Mouse (Mus musculus) natural killer cell, adult 2 months (primary cell): ENCODE data around the gene Spryd3.

Experiments
- DNase-seq, 2 experiments: peaks; one replicate each; pipeline ENCODE4 v3.0.0; 2022; ENCODE audit warnings: low spot score in 2 of 2

Spryd3 gene

GRCm38 (mm10) chr15:102146882-102147281 lies 10.8 kb upstream of the Spryd3 start:
- peak in 1 of 2 experiments; percentile 45 for DNase-seq

DNA sequence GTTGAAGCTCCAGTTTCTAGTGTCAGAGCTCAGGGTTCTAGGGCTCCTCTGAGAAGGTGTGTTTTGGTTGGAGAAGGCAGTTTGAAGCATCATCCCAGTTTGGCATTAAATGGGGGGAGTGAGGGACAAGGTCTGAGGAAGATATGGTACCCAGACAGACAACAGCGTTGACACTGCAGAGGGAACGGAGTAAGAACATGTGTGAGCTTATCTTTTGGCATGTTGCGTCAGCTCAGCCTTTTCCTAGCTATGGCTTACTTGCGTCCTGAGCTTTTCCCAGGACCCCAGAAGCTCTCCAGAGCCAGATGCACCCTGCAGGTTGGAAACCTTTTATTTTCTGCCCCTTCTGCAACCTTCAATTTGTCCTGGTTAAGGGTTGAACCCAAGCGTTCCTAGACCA lies 10.1 kb upstream of the Spryd3 start:
- DNase-seq: no peak

DNA sequence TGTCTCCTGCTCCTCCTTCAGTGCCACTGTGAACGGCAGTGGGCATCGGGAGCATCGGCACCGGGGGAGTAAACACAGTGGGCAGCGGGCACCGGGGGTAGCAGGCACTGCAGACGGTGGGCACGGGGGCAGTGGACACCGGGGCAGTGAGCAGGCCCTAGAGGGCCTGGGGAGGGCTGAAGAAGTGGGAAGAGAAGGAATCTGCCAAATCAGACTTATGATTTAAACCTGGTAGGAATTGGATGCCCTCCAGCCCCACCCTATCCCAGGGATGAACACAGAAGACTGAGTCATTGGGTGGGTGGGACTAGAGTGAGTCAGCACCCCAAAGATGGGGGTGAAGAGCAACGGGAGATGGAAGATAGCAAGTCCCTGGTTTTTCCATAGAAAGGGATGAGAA lies 9.3 kb upstream of the Spryd3 start:
- DNase-seq: no peak

DNA sequence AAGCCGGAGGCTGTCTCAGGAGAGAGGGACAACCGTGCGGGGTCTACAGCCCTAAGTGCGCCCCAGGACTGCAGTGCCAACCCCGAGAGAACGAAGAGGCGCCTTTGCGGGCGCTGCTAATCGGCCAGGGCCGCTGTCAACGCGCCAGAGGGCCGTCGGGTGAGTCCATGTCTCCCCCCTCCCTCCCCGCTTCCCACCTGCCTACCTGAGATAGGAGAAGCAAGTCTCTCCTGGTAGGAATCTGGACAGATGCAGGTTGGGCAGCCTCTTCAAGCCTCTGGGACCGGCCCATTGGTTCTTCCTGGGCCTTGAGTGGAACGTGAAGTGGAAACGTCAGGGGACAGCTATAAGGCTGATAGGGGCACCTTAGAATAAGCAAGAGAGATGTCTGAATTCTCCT lies 8.7 kb upstream of the Spryd3 start:
- no peak for DNase-seq

DNA sequence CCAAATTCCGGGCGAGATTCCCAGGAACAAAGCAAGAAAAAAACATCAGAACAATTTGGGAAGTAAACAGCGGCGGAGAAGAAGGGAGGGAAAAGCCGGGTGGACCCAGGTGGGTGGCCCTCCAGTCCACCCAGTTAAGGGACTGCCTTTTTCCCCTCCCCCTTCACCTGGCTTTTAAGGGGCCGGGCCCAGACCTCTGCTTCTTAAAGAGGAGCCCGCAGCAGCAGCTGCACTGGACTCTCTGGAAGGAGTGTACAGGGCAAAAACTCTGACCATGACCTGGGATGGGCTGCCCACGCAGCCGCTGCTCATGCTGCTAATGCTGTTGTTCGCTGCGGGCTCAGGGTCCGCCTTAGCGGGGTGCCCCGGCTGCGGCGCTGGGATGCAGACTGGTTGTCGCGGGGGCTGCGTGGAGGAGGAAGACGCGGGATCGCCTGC lies 8.3 kb upstream of the Spryd3 start, which contains the start of gene Igfbp6:
Gene Igfbp6, plus strand, starts transcription at position 89 of the 438 bp plus-strand sequence.
- DNase-seq: no peak

DNA sequence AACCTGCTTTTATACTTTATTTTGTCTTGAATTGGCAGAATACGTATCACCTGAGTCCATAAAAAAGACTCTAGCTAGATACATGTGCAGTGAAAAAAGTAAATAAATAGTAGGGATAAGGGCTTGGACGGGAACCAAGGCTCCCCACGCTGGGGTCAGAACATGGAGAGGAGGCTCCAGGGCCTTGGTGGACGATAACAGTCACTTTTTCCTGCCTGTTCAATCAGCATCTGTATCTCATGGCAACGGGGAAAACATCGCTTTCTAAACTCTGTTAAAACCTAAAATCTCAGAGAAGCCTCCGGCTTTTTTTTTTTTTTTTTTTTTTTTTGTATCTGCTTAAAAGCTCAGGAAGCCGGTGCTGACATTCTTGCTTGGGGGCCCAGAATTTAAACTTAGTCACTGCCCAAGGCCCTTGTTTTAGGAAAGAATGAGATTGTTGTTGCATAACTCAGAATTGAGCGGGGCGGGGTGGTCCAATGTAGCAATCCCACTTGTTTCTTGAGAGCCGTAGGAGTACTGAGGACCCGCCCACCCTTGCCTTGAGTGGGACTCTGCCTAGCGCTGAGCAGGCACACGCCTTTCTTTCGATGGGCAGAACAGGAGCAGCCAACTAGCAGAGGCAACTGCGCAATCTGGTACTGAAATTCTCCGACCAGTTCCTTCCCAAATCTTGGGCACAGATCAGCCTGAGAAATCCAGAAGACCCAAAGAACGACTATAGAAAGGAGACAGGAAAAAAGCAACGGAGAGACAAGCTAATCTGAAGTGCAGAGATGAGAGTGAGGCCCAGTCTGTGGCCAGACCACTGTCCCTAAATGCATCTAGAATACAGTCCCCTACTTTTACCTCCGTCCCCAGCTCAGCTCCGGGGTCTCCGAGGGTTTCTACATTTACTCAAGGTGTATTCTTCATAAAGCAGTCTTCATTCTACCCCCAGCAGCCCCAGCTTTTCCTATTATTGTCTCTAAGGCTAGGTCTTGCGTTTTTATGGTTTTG lies 7.2 kb upstream of the Spryd3 start:
- DNase-seq: no peak

GRCm38 (mm10) chr15:102141120-102141519 lies 5.1 kb upstream of the Spryd3 start:
- DNase-seq: no peak

DNA sequence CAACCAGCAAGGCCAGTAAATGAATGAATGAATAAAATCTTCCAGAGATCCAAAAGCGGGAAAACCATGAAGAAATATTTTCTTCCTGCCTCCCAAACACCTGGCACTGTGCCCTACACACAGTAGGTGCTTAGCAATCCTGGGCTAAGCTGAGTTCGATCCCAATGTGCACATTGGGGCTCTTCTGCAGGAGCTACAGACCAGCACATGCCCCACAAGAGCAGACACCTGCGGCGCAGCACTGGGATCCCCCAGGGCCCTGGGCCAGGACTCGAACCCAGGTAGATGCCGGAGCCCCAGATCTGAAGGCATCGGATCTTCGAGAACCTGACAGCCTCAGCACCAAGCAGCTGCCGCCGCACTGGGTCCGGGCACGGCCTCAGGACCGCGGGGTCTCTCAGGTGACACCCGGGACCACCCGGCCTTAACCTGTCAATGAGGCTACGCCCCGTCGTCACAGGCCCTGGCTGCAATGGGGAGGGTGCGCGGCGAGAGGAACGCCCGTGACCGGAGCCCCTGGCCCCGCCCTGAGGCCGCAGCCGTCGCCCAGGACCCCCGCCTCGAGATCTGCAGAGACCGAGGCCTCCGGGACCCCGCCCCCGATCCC lies 409 bp downstream of the Spryd3 start:
- DNase-seq: no peak

DNA sequence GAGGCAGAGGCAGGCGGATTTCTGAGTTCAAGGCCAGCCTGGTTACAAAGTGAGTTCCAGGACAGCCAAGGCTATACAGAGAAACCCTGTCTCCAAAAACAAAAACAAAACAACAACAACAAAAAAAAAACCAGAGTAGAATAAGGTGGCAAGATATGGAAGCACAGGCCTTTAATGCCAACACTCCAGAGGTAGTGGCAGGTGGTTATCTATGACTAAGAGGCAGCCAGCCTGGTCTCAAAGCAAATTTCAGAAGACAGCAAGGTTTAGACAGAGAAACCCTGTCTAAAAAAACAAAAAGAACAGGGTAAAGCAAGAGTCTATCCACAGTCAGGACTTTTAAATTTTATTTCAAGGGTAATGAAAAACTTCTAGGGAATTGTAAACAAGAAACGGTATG lies 1.3 kb downstream of the Spryd3 start:
- DNase-seq: no peak

DNA sequence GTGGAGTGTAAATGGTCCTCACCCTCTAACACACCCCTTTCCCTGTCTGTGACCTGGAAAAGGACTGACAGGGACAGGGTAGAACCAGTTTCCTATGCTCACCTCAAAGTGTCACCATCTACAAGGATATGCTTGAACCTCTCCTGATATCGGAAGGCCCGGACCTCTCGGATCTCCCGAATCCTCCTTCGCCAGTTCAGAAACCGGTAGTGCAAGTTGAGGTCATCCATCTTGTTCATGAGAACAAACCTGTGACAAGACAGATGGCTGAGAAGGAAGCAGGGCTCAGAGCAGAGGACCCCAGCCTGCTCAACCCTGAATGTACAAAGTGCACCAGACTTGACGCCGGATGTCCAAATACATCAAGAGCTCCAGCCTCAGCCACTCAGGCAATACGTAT lies 2.7 kb downstream of the Spryd3 start:
- no peak for DNase-seq

DNA sequence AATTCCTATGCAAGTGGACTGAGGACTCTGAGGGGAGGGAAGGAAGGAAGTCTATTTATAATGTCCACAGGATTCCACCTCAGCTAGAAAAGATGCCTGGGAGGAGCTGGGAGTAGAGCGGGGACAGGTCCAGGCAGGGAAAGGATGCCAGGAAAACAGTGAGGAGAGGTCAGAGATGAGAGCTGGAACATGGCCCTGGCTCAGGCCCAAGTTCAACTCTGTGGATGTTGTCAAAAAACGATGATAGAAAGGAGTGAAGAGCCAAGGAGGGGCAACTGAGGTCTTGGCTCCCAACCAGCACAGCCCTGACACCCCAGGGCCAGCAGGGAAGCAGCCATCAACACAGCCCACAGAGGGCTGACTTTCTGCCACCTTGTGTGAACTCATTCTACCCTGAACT lies 9.7 kb downstream of the Spryd3 start:
- DNase-seq: no peak

GRCm38 (mm10) chr15:102120530-102120929 lies 15.5 kb downstream of the Spryd3 start:
- DNase-seq: no peak

DNA sequence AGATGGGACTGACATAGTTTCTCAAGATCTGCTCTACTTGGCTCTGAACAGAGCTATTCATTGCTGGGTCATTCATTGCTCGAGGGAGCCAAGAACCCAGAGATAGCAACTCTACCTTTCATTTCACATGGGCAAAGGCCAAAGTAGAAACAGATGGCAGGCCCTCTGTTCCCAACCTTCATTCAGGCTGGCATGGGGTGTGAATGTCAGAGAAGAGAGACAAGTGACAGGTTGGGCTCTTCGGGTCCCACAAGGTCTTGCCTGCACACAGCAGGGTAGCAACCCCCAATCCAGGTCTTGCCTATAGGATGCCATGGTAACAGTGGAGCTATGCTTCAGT lies 16.2 kb downstream of the Spryd3 start:
- no peak for DNase-seq

GRCm38 (mm10) chr15:102119121-102119830 lies 16.8 kb downstream of the Spryd3 start:
- DNase-seq: no peak

GRCm38 (mm10) chr15:102118591-102118990 lies 17.4 kb downstream of the Spryd3 start:
- no peak for DNase-seq

- DNase-seq: no peak
These were observed 18.3 kb downstream of the Spryd3 start for GRCm38 (mm10) chr15:102117461-102118443.

DNA sequence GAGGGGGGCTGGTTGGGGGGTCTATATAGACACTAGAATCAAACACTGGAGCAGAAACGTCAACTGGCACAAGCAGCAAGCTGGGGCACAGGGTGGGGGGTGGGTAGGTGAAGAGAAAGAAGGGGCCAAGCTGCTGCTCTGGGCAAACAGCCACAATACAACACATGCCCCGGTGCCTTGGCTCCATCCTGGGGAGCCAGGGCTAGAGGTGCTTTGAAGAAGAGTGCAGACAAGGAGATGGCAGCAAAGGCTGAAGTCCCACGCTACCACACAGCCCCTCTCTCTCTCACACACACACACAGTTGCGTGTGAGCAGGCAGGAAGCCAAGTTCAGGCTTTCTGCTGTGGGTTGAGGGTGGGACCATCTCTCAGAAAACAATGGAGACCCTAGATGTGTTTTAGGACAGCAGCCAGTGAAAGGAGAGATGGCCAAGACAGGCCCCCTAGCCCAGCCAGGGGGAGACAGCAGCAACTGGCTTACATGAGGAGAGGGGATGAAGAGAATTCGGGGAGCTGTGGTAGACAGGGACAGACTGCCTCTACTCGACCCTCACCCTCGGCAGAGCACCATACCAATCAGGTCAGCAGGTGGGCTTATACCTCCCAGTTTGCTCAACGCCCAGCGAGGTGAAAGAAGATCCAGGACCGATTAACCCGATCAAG lies 19.1 kb downstream of the Spryd3 start:
- DNase-seq: no peak

- peak; percentile 36 to 62 for DNase-seq
These were observed 20.3 kb downstream of the Spryd3 start for GRCm38 (mm10) chr15:102115731-102116231.

DNA sequence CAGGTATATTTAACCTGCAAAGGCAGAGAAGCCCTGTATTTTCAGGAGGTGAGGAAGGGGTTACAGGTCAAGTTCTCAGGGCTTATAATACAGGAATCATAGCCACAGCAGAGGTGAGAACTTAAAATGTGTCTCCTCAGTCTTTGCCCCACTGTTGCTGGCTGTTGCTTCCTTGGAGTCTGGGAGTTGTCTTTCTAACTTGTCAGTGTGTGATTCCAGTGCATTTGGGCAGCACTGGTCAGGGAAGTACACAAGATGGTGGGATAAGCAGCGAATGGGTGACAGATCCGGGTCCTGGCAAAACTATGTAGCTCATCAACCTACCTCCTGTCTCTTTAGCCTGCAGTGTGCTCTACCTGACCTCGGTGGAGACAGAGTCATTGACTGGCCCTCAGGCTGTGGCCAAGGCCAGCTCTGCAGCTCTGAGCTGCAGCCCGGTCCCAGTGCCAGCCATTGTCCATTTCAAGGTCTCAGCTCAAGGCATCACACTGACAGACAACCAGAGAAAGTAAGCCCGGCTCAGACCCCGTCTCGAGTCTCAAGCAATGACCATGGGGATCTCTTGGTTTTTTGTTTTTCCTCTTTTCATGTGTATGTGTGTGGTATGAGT lies 21.3 kb downstream of the Spryd3 start:
- DNase-seq: no peak

DNA sequence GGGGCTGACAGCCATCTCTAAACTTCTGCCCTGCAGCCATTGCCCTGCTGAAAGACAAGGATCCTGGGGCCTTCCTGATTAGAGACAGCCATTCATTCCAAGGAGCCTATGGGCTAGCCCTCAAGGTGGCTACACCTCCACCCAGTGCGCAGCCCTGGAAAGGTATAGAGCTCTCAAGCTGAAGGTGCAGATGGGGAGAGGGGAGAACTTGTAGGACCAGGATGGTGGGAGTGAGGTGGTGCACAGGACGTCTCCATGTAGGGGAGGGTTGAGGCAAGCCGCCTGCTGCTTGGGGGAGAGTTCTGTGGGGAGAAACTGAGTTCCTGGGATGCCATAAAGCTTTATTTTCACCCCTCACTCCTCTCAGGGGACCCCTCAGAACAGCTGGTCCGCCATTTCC lies 22.4 kb downstream of the Spryd3 start:
- DNase-seq: no peak
